Mouse (Mus musculus) adrenal gland, adult (tissue): Measurements from ENCODE around the gene Hist1h4c.

ENCODE experiments used
- DNase-seq, 2 experiments: peaks; one replicate each; pipeline ENCODE4 v3.0.0; 2022 to 2023; ENCODE audit warnings: low spot score in 1 of 2; ENCODE audit not compliant: inconsistent age in 2 of 2

Gene Hist1h4c

GRCm38 (mm10) chr13:23697491-23698299, 559 bp downstream of the Hist1h4c start:
- peak; percentile 48 to 81 for DNase-seq

GRCm38 (mm10) chr13:23696061-23696474, 2.2 kb downstream of the Hist1h4c start:
- DNase-seq = peak in 1 of 2 experiments; percentile 65

- no peak for DNase-seq
Observed at GRCm38 (mm10) chr13:23695514-23695913, 2.7 kb downstream of the Hist1h4c start, which contains the start of gene Hist1h1t. Gene Hist1h1t (plus strand): TSS chr13:23695814.

- no peak for DNase-seq
Observed at GRCm38 (mm10) chr13:23694956-23695355, 3.3 kb downstream of the Hist1h4c start.

- DNase-seq = peak in 1 of 2 experiments; percentile 15
Observed at GRCm38 (mm10) chr13:23693856-23694440, 4.3 kb downstream of the Hist1h4c start.

- DNase-seq = no peak
Observed at GRCm38 (mm10) chr13:23689459-23689858, 8.8 kb downstream of the Hist1h4c start.

GRCm38 (mm10) chr13:23688956-23689355, 9.3 kb downstream of the Hist1h4c start:
- no peak for DNase-seq

- DNase-seq = peak in 1 of 2 experiments; percentile 66
Observed at GRCm38 (mm10) chr13:23687907-23688306, 10.3 kb downstream of the Hist1h4c start.

GRCm38 (mm10) chr13:23687181-23687580, 11.1 kb downstream of the Hist1h4c start:
- no peak for DNase-seq

GRCm38 (mm10) chr13:23685966-23686365, 12.3 kb downstream of the Hist1h4c start:
- DNase-seq = peak in 1 of 2 experiments; percentile 70

GRCm38 (mm10) chr13:23685121-23685861, 13.0 kb downstream of the Hist1h4c start:
- DNase-seq = peak; percentile 26 to 86

GRCm38 (mm10) chr13:23684295-23684945, 13.8 kb downstream of the Hist1h4c start:
- peak; percentile 55 to 88 for DNase-seq

GRCm38 (mm10) chr13:23683755-23684281, 14.4 kb downstream of the Hist1h4c start, which contains the start of the genes Hist1h2ac and Hist1h2bc:
Gene Hist1h2ac (minus strand): TSS chr13:23683948.
Gene Hist1h2bc (plus strand): TSS chr13:23684199.
- peak; percentile 90 to 97 for DNase-seq

- peak in 1 of 2 experiments; percentile 67 for DNase-seq
Observed at GRCm38 (mm10) chr13:23682947-23683754, 15.1 kb downstream of the Hist1h4c start.

- no peak for DNase-seq
Observed at GRCm38 (mm10) chr13:23682623-23682946, 15.7 kb downstream of the Hist1h4c start.

- no peak for DNase-seq
Observed at GRCm38 (mm10) chr13:23681990-23682582, 16.2 kb downstream of the Hist1h4c start.

- no peak for DNase-seq
Observed at GRCm38 (mm10) chr13:23662536-23662935, 35.7 kb downstream of the Hist1h4c start.

GRCm38 (mm10) chr13:23659636-23660366, 38.5 kb downstream of the Hist1h4c start:
- DNase-seq = no peak
